Mouse (Mus musculus) kidney, embryonic 14.5 days (tissue): ENCODE measurements around the gene Ahctf1. TPM values are rescaled to one million over a fixed set of nuclear protein-coding genes. Genes with fewer than 3 reads are reported as not detected.

Experiments
- ATAC-seq: fragments of 200-750 bp; cut with Nextera tagmentation; 2 replicates; pipeline ENCODE4 v1.8.0; 2017; ENCODE audit warnings: moderate number of reproducible peaks, mild to moderate bottlenecking, moderate TSS enrichment, moderate library complexity; ENCODE audit not compliant: low FRiP score, low TSS enrichment
- H3K27ac ChIP-seq: fragments of 300-500 bp; sonication (generic); 2 replicates; pipeline ENCODE4 v1.5.1; 2014; ENCODE audit warnings: low read depth, mild to moderate bottlenecking, low read length, moderate library complexity, mixed read lengths
- H3K27me3 ChIP-seq: fragments of 300-500 bp; sonication (generic); 2 replicates; pipeline ENCODE4 v1.6.1; 2014; ENCODE audit warnings: mild to moderate bottlenecking, low read length; ENCODE audit not compliant: control insufficient read depth, insufficient read depth
- H3K36me3 ChIP-seq: fragments of 300-500 bp; sonication (generic); 2 replicates; pipeline ENCODE4 v1.6.1; 2014; ENCODE audit warnings: low read length, mixed read lengths; ENCODE audit not compliant: control insufficient read depth, insufficient read depth
- H3K4me1 ChIP-seq: fragments of 300-500 bp; sonication (generic); 2 replicates; pipeline ENCODE4 v1.6.1; 2014; ENCODE audit warnings: low read length, mixed read lengths; ENCODE audit not compliant: control insufficient read depth, insufficient read depth
- H3K4me2 ChIP-seq: fragments of 300-500 bp; sonication (generic); replicated peaks from 2 replicates; pipeline ENCODE4 v1.6.1; 2014; ENCODE audit warnings: low read depth, mild to moderate bottlenecking, low read length
- H3K4me3 ChIP-seq: fragments of 300-500 bp; sonication (generic); 2 replicates; pipeline ENCODE4 v1.5.1; 2014; ENCODE audit warnings: mild to moderate bottlenecking, low read length
- H3K9ac ChIP-seq: fragments of 300-500 bp; sonication (generic); 2 replicates; pipeline ENCODE4 v1.6.1; 2014; ENCODE audit warnings: low read depth, mild to moderate bottlenecking, low read length, moderate library complexity
- H3K9me3 ChIP-seq: fragments of 300-500 bp; sonication (generic); 2 replicates; pipeline ENCODE4 v1.6.1; 2016; ENCODE audit warnings: low read length; ENCODE audit not compliant: control insufficient read depth
- WGBS: fragments of 180-500 bp; shearing (Covaris S2); extraction: QIAGEN DNeasy Blood & Tissue Kit; methylation state at CpG from one replicate; pipeline ENCODE4 v1.1.7; 2014; 5-methylcytosine and 5-hydroxymethylcytosine counted together
- polyA plus RNA-seq: library from polyadenylated mRNA; unstranded; fragments of >200 nt; fragmentation: Nextera tagmentation; extraction: Ambion mirVana; gene quantifications from 2 replicates; pipeline ENCODE4 v1.2.1, GENCODE M21; 2014

The Ahctf1 gene
- polyA plus RNA-seq, 1 experiment from 2014 or later, result 41.3 TPM

- Histone ChIP-seq H3K36me3 (peaks cover 90% of the 10 kb centered on the region), H3K27me3 (no peaks in the 10 kb centered on the region), H3K4me1 (no peaks in the 10 kb centered on the region), H3K4me2 (no peak overlapping the region), H3K9me3 (no peaks in the 10 kb centered on the region), H3K27ac (no peak overlapping the region), H3K9ac (no peak overlapping the region), H3K4me3 (no peak overlapping the region)
- WGBS, result 88% methylated on average over 4 of the region's 4 CpGs
- no peak for ATAC-seq
These were observed 19.4 kb downstream of the Ahctf1 start for GRCm38 (mm10) chr1:179784098-179784497.

DNA sequence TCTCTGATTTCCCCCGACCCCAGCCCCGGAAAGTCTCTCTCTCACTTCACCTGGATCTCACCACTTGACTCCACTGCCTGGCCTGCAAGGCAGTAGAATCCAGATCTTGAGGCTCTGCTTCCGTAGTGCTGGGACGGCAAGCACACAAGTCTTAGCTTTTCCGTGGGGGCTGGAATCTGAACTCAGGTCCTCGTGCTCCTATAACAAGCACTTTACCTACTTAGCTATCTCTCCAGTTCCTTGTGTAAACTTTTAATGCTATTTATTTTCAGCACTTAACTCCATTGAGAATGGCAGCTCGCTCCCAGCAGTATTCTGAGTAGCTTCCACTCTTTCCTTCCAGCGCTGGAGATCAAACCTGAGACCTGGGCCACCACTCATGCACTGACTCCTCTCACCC lies 26.6 kb downstream of the Ahctf1 start:
- no peak for ATAC-seq
- no peak overlapping the region for H3K4me2 ChIP-seq
- no peaks in the 10 kb centered on the region for H3K4me1 ChIP-seq
- no peak overlapping the region for H3K9ac ChIP-seq
- H3K27me3 ChIP-seq, result no peaks in the 10 kb centered on the region
- no peak overlapping the region for H3K27ac ChIP-seq
- H3K9me3 ChIP-seq, result no peaks in the 10 kb centered on the region
- 96% methylated on average over 8 of the region's 8 CpGs for WGBS
- no peak overlapping the region for H3K4me3 ChIP-seq
- H3K36me3 ChIP-seq, result peaks cover 94% of the 10 kb centered on the region

- H3K9ac ChIP-seq, result no peak overlapping the region
- 95% methylated on average over 4 of the region's 4 CpGs for WGBS
- no peaks in the 10 kb centered on the region for H3K9me3 ChIP-seq
- no peak overlapping the region for H3K4me2 ChIP-seq
- H3K27me3 ChIP-seq, result no peaks in the 10 kb centered on the region
- H3K4me3 ChIP-seq, result no peak overlapping the region
- no peak overlapping the region for H3K27ac ChIP-seq
- ATAC-seq, result no peak
- no peaks in the 10 kb centered on the region for H3K4me1 ChIP-seq
- peaks cover 82% of the 10 kb centered on the region for H3K36me3 ChIP-seq
These were observed 42.9 kb downstream of the Ahctf1 start for GRCm38 (mm10) chr1:179760553-179760952.

DNA sequence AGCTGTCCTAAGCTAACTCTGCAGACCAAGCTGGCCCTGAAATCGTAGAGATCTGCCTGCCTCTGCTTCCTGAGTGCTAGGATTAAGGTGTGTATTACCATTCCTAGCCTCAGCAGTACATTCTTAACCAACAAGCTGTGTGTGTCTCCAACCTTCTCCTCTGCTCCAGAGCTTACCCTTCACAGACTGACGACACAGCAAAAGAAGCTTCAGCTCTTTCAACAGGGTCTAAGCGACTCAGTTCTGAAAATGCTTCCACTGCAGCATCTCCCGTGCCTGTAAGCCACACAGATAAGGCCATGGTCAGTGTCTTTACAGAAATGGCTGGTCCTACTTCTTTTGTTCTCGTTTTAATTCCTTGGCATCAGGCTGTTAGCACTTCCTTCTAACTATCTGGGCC lies 43.4 kb downstream of the Ahctf1 start:
- 93% methylated on average over 5 of the region's 5 CpGs for WGBS
- H3K36me3 ChIP-seq, result peaks cover 84% of the 10 kb centered on the region
- no peak overlapping the region for H3K9ac ChIP-seq
- no peaks in the 10 kb centered on the region for H3K9me3 ChIP-seq
- H3K4me1 ChIP-seq, result no peaks in the 10 kb centered on the region
- no peak for ATAC-seq
- H3K27me3 ChIP-seq, result no peaks in the 10 kb centered on the region
- no peak overlapping the region for H3K4me3 ChIP-seq
- no peak overlapping the region for H3K4me2 ChIP-seq
- no peak overlapping the region for H3K27ac ChIP-seq

DNA sequence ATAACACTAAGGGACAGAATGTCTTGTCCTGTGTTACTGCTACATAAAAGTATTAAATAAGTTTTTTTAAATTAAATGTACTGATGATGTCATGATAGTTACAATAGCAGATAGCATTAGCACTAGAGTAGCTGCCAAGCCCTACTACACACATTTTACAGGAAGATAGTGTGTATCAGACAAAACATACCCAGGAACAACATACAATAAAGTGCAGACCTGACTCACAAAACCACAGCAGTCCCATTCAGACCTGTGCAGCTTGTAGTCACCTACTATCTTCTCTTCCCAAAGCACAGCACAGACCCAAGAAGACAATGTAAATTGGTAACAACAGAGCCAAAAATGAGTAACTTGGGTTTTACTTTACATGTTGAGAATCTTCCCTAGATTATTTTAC lies 47.0 kb downstream of the Ahctf1 start:
- Histone ChIP-seq H3K4me2 (no peak overlapping the region), H3K9ac (no peak overlapping the region), H3K4me3 (no peak overlapping the region), H3K36me3 (peaks cover 87% of the 10 kb centered on the region), H3K9me3 (no peaks in the 10 kb centered on the region), H3K27me3 (no peaks in the 10 kb centered on the region), H3K4me1 (no peaks in the 10 kb centered on the region), H3K27ac (no peak overlapping the region)
- ATAC-seq, result no peak

GRCm38 (mm10) chr1:179753006-179753405 lies 50.5 kb downstream of the Ahctf1 start:
- Histone ChIP-seq H3K9me3 (no peaks in the 10 kb centered on the region), H3K4me3 (no peak overlapping the region), H3K4me1 (no peaks in the 10 kb centered on the region), H3K9ac (no peak overlapping the region), H3K4me2 (no peak overlapping the region), H3K27ac (no peak overlapping the region), H3K36me3 (peaks cover 83% of the 10 kb centered on the region), H3K27me3 (no peaks in the 10 kb centered on the region)
- WGBS, result 95% methylated on average over 8 of the region's 8 CpGs
- ATAC-seq, result no peak

DNA sequence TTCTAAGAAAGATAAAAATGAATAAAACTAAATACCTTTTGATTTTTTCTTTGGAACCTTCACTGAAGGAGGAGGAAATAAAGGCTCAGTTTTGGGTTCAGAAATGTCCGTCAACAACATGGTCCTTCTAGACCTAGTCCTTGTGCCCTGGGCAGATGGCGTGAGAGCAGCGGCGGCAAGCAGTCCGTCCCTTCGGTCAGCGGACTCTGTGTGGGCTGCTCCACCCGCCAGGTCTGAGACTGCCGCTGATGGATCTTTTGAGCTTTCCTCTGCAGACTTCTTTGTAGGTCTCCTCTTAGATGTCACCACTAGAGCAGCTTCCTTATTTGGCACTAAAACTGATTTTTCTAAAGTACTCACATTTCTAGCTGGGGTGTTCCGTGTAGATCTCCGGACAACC lies 51.2 kb downstream of the Ahctf1 start:
- Histone ChIP-seq H3K27me3 (no peaks in the 10 kb centered on the region), H3K27ac (no peak overlapping the region), H3K36me3 (peaks cover 83% of the 10 kb centered on the region)

DNA sequence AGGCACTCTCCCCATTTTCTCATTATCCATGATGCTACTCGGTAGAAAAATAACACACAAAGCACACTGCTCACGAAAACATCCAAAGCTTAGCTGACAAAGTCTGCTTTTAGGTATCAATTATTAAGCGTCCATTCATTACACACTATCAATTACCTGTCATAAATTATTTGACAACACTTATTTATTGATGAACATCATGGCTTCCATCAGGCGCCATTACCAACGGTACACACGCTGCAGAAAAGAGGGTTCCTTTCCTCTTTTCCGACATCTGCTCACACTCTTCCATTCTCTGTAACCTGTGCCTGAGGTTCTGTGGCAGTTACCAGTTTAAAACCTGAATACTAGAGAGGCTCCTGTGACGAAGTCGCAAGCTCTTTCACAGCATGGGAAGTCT lies 58.3 kb downstream of the Ahctf1 start, which contains the start of gene Kif28:
Gene Kif28, minus strand, starts transcription at position 101 of the 400 bp plus-strand sequence.
- Histone ChIP-seq H3K27ac (no peak within 1 kb of the TSS), H3K4me2 (no peak within 1 kb of the TSS), H3K9ac (no peak within 1 kb of the TSS), H3K27me3 (no peaks in the 10 kb centered on the region), H3K4me3 (no peak within 1 kb of the TSS), H3K4me1 (no peaks in the 10 kb centered on the region), H3K9me3 (no peaks in the 10 kb centered on the region), H3K36me3 (peaks cover 59% of the 10 kb centered on the region)
- WGBS, result 95% methylated on average over 9 of the region's 9 CpGs
- ATAC-seq, result no peak

More for the DNA sequence above, 51.2 kb downstream of the Ahctf1 start:
- no peaks in the 10 kb centered on the region for H3K4me1 ChIP-seq
- no peak overlapping the region for H3K9ac ChIP-seq
- no peaks in the 10 kb centered on the region for H3K9me3 ChIP-seq
- H3K4me3 ChIP-seq, result no peak overlapping the region
- WGBS, result 95% methylated on average over 11 of the region's 11 CpGs
- ATAC-seq, result no peak
- no peak overlapping the region for H3K4me2 ChIP-seq

GRCm38 (mm10) chr1:179743593-179744193 lies 59.8 kb downstream of the Ahctf1 start:
- peaks cover 50% of the 10 kb centered on the region for H3K36me3 ChIP-seq
- H3K9me3 ChIP-seq, result no peaks in the 10 kb centered on the region
- no peaks in the 10 kb centered on the region for H3K27me3 ChIP-seq
- H3K4me2 ChIP-seq, result no peak overlapping the region
- H3K9ac ChIP-seq, result no peak overlapping the region
- no peak overlapping the region for H3K4me3 ChIP-seq
- WGBS, result 86% methylated on average over 4 of the region's 4 CpGs
- no peak overlapping the region for H3K27ac ChIP-seq
- ATAC-seq, result no peak
- no peaks in the 10 kb centered on the region for H3K4me1 ChIP-seq
